Mouse (Mus musculus) frontal cortex, postnatal 10 days (tissue): ENCODE results near the gene Nipal1.

Experiments
- DNase-seq, 2 experiments: peaks; one replicate each; pipeline ENCODE4 v3.0.0; 2022; ENCODE audit warnings: low spot score in 2 of 2, mixed read lengths in 1 of 2

Gene Nipal1

GRCm38 (mm10) chr5:72647418-72647907, at the start of gene Nipal1:
Nipal1 (plus strand) TSS chr5:72647795.
- peak in 1 of 2 experiments; percentile 16 for DNase-seq

GRCm38 (mm10) chr5:72601006-72601405, 46.6 kb upstream of the Nipal1 start:
- DNase-seq, result no peak

GRCm38 (mm10) chr5:72603138-72603537, 44.5 kb upstream of the Nipal1 start:
- no peak for DNase-seq

- DNase-seq, result no peak
Observed at GRCm38 (mm10) chr5:72617413-72617812, 30.2 kb upstream of the Nipal1 start.

GRCm38 (mm10) chr5:72621022-72621421, 26.6 kb upstream of the Nipal1 start:
- DNase-seq, result no peak

- no peak for DNase-seq
Observed at GRCm38 (mm10) chr5:72630026-72630425, 17.6 kb upstream of the Nipal1 start.

- no peak for DNase-seq
Observed at GRCm38 (mm10) chr5:72634791-72635271, 12.8 kb upstream of the Nipal1 start.

- DNase-seq, result no peak
Observed at GRCm38 (mm10) chr5:72636122-72636521, 11.5 kb upstream of the Nipal1 start.

GRCm38 (mm10) chr5:72636576-72636975, 11.0 kb upstream of the Nipal1 start:
- no peak for DNase-seq

GRCm38 (mm10) chr5:72640072-72640471, 7.5 kb upstream of the Nipal1 start:
- DNase-seq, result no peak

GRCm38 (mm10) chr5:72643655-72644054, 3.9 kb upstream of the Nipal1 start:
- no peak for DNase-seq

GRCm38 (mm10) chr5:72644175-72644574, 3.4 kb upstream of the Nipal1 start, which contains the start of gene Cnga1:
Cnga1 (minus strand) TSS chr5:72644275.
- DNase-seq, result no peak

GRCm38 (mm10) chr5:72646131-72646530, 1.5 kb upstream of the Nipal1 start:
- no peak for DNase-seq

GRCm38 (mm10) chr5:72646996-72647395, 599 bp upstream of the Nipal1 start:
- DNase-seq, result no peak

GRCm38 (mm10) chr5:72647958-72648595, 482 bp downstream of the Nipal1 start:
- DNase-seq, result no peak

- no peak for DNase-seq
Observed at GRCm38 (mm10) chr5:72648987-72649735, 1.6 kb downstream of the Nipal1 start.

GRCm38 (mm10) chr5:72653068-72653674, 5.6 kb downstream of the Nipal1 start:
- no peak for DNase-seq

GRCm38 (mm10) chr5:72656270-72656791, 8.7 kb downstream of the Nipal1 start:
- DNase-seq, result no peak

- no peak for DNase-seq
Observed at GRCm38 (mm10) chr5:72658375-72658774, 10.8 kb downstream of the Nipal1 start.

GRCm38 (mm10) chr5:72661051-72661781, 13.6 kb downstream of the Nipal1 start:
- DNase-seq, result no peak

- DNase-seq, result no peak
Observed at GRCm38 (mm10) chr5:72664126-72664525, 16.5 kb downstream of the Nipal1 start.
